Mouse (Mus musculus) midbrain, embryonic 12.5 days (tissue): ENCODE data around the gene Lmntd1. TPM values are rescaled to one million over a fixed set of nuclear protein-coding genes. Genes with fewer than 3 reads are reported as not detected.

ENCODE experiments used
- ATAC-seq: fragments of 200-750 bp; cut with Nextera tagmentation; 2 replicates; pipeline ENCODE4 v1.8.0; 2017; ENCODE audit warnings: low read depth, moderate TSS enrichment, moderate library complexity; ENCODE audit not compliant: low FRiP score
- H3K27ac ChIP-seq: fragments of 300-500 bp; sonication (generic); replicated peaks from 2 replicates; pipeline ENCODE4 v1.5.1; 2016; ENCODE audit warnings: mild to moderate bottlenecking
- H3K27me3 ChIP-seq: fragments of 300-500 bp; sonication (generic); 2 replicates; pipeline ENCODE4 v1.6.1; 2016; ENCODE audit warnings: mild to moderate bottlenecking
- H3K36me3 ChIP-seq: fragments of 300-500 bp; sonication (generic); 2 replicates; pipeline ENCODE4 v1.6.1; 2016
- H3K4me1 ChIP-seq: fragments of 300-500 bp; sonication (generic); 2 replicates; pipeline ENCODE4 v1.6.1; 2016
- H3K4me2 ChIP-seq: fragments of 300-500 bp; sonication (generic); replicated peaks from 2 replicates; pipeline ENCODE4 v1.6.1; 2016; ENCODE audit warnings: mild to moderate bottlenecking, moderate library complexity
- H3K4me3 ChIP-seq: fragments of 300-500 bp; sonication (generic); 2 replicates; pipeline ENCODE4 v1.5.1; 2016; ENCODE audit warnings: mild to moderate bottlenecking
- H3K9ac ChIP-seq: fragments of 300-500 bp; sonication (generic); replicated peaks from 2 replicates; pipeline ENCODE4 v1.6.1; 2016; ENCODE audit warnings: mild to moderate bottlenecking, moderate library complexity
- H3K9me3 ChIP-seq: fragments of 300-500 bp; sonication (generic); 2 replicates; pipeline ENCODE4 v1.6.1; 2016; ENCODE audit warnings: mild to moderate bottlenecking
- WGBS: fragments of 180-500 bp; shearing (Covaris S2); methylation state at CpG from one replicate; pipeline ENCODE4 v1.1.7; 2016; 5-methylcytosine and 5-hydroxymethylcytosine counted together
- polyA plus RNA-seq: library from polyadenylated mRNA; unstranded; fragments of >200 nt; fragmentation: Nextera tagmentation; extraction: Ambion mirVana; gene quantifications from 2 replicates; pipeline ENCODE4 v1.2.1, GENCODE M21; 2016

Lmntd1 gene
- polyA plus RNA-seq, 1 experiment from 2014 or later: 0.46 TPM

DNA sequence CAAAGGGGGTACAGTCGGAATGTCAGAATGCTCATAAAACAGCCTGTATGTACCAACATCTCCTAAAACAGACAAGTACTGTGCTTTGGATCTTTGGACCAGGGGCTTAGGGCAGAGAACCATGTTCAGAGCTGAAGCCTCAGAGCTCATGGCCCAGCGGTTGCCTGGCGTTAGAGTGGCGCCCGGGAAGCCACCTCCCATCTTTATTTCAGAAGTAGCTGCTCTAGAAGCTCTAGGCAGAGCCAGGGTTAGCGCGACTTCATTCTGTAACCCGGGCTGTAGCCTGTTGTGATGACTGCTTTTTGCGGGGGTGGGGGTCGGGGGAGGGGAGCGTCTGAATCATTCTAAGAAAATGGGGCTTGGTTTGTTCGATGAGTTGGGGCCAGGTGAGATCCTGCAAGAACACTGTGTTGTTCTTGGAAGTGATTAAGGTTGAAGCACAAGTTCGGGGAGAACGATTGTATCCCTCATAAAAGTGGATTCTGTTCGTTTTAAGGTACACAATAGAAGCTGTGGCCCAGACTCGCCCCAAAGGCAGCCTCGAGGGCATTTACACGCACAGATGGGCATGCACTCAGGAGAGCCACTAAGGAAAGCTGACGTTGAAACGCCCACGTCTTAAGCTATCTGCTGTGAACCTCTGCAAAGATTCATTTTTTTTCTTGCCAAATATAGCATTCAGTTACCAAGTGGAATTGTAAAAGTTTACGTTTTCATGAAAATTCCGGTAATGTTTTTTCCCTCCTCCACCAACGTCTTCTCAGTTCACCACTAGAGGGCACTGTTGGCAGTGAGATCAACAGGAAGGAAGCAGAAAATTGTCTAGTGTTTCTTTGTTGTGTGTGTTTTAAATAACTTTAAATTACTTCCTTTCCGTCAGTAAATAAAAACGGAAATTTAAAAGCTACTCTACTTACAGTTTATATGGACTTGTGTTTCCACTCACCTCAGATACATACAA lies 254.4 kb downstream of the Lmntd1 start:
- no peak for ATAC-seq
- Histone ChIP-seq H3K4me2 (no peak overlapping the region), H3K4me1 (peaks cover 3% of the 10 kb centered on the region; the same call in 1 of the 2 replicates), H3K36me3 (no peaks in the 10 kb centered on the region), H3K4me3 (no peak overlapping the region), H3K27me3 (no peaks in the 10 kb centered on the region), H3K9ac (no peak overlapping the region), H3K9me3 (no peaks in the 10 kb centered on the region), H3K27ac (no peak overlapping the region)
- WGBS: 48% methylated on average over 26 of the region's 26 CpGs

DNA sequence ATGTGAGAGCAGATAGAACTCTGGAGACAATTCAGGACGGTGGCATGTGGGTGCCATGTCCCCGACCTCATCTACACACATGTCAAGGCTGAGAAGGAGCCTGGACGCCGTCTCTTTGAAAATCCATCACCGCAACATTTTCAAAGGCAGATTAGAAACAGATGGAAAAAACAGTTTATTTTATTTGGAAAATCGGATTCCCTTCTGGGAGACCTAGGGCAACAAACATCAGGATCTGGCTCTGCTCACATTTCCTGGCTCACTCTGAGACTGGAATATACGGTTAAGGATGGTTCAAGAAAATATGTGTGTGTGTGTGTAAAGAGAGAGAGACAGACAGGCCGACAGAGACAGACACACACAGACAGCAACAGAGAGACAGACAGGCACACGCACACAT lies 256.1 kb downstream of the Lmntd1 start:
- Histone ChIP-seq H3K4me2 (no peak overlapping the region), H3K36me3 (no peaks in the 10 kb centered on the region), H3K27ac (no peak overlapping the region), H3K27me3 (no peaks in the 10 kb centered on the region), H3K4me1 (peaks cover 3% of the 10 kb centered on the region; the same call in 1 of the 2 replicates), H3K9me3 (no peaks in the 10 kb centered on the region), H3K4me3 (no peak overlapping the region), H3K9ac (peak overlapping the region; percentile 38; the same call in 1 of the 2 replicates)
- WGBS: 77% methylated on average over 9 of the region's 9 CpGs
- ATAC-seq: no peak

GRCm38 (mm10) chr6:145353806-145354205 lies 260.3 kb downstream of the Lmntd1 start:
- no peak overlapping the region for H3K9ac ChIP-seq
- no peaks in the 10 kb centered on the region for H3K36me3 ChIP-seq
- 0 out of 2 replicates have a peak, but pooled peaks cover 4% of the 10 kb centered on the region for H3K4me1 ChIP-seq
- no peak overlapping the region for H3K27ac ChIP-seq
- H3K9me3 ChIP-seq: no peaks in the 10 kb centered on the region
- no peak overlapping the region for H3K4me3 ChIP-seq
- WGBS: over 99% methylated on average over 5 of the region's 5 CpGs
- H3K4me2 ChIP-seq: no peak overlapping the region
- H3K27me3 ChIP-seq: no peaks in the 10 kb centered on the region
- ATAC-seq: no peak

DNA sequence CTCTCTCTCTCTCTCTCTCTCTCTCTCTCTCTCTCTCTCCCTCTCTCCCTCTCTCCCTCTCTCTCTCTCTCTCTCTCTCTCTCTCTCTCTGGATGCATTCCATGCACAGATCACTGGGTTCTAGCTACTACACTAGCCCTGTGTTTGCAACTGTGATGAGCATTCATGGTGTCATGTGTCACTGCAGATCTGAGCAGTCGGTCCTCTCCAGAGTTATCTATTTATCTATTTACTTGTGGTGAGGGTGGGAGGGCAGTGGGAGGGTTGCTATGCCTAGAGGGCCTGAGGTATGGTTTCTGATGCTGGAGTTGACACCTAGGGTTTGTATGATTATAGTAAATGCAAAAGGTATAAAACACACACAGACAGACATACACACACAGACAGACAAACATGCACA lies 261.4 kb downstream of the Lmntd1 start:
- WGBS: 26% methylated on average over 1 of the region's 1 CpGs
- no peak overlapping the region for H3K27ac ChIP-seq
- no peak for ATAC-seq

DNA sequence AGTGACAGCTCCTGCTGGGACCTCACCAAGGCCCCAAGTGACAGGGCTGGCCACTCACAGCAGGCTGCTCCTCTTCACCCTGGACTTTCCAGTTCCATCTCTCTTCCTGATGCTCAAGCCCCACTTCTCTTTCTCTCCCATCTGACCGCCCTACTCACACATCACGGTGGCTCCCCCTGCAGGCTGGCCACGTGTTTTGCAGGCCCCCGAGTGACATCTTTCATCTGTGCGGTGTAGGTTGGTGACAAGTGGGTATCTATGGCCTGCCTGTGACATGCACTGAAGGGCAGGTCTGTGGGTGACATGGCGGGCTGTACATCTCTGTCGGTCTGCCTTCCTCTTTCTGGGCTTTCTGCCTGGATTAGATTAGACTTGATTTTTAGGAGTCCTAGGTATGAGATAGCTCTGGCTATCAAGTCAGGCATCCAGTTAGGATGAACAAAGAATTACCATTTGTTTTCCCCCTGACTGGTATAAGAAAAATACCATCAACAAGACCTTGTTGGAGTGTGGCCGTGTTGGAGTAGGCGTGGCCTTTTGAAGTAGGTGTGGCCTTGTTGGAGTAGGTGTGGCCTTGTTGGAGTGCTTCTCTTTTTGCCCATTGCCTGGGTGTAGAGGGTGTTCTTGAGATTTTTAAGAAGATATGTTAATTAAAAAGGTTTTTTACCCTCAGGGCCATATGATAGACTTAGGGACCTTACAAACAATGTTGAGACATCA lies 265.8 kb downstream of the Lmntd1 start:
- no peak overlapping the region for H3K4me3 ChIP-seq
- no peak for ATAC-seq
- WGBS: 64% methylated on average over 9 of the region's 9 CpGs

More for the DNA sequence above, 261.4 kb downstream of the Lmntd1 start:
- no peaks in the 10 kb centered on the region for H3K36me3 ChIP-seq
- no peaks in the 10 kb centered on the region for H3K27me3 ChIP-seq
- H3K9me3 ChIP-seq: no peaks in the 10 kb centered on the region
- H3K9ac ChIP-seq: no peak overlapping the region; the same call in 1 of the 2 replicates
- H3K4me2 ChIP-seq: no peak overlapping the region
- H3K4me3 ChIP-seq: no peak overlapping the region
- H3K4me1 ChIP-seq: 0 out of 2 replicates have a peak, but pooled peaks cover 4% of the 10 kb centered on the region

GRCm38 (mm10) chr6:145347641-145348040 lies 266.5 kb downstream of the Lmntd1 start:
- Histone ChIP-seq H3K9me3 (no peaks in the 10 kb centered on the region), H3K9ac (no peak overlapping the region), H3K4me1 (0 out of 2 replicates have a peak, but pooled peaks cover 4% of the 10 kb centered on the region), H3K27me3 (no peaks in the 10 kb centered on the region), H3K4me2 (no peak overlapping the region), H3K36me3 (no peaks in the 10 kb centered on the region), H3K4me3 (no peak overlapping the region), H3K27ac (no peak overlapping the region)
- 67% methylated on average over 6 of the region's 6 CpGs for WGBS
- no peak for ATAC-seq

More for the DNA sequence above, 265.8 kb downstream of the Lmntd1 start:
- no peaks in the 10 kb centered on the region for H3K9me3 ChIP-seq
- no peak overlapping the region for H3K4me2 ChIP-seq
- H3K9ac ChIP-seq: no peak overlapping the region
- H3K4me1 ChIP-seq: 0 out of 2 replicates have a peak, but pooled peaks cover 4% of the 10 kb centered on the region
- H3K27me3 ChIP-seq: no peaks in the 10 kb centered on the region
- H3K27ac ChIP-seq: no peak overlapping the region
- no peaks in the 10 kb centered on the region for H3K36me3 ChIP-seq

- Histone ChIP-seq H3K36me3 (no peaks in the 10 kb centered on the region), H3K9me3 (no peaks in the 10 kb centered on the region), H3K4me2 (no peak overlapping the region), H3K4me1 (0 out of 2 replicates have a peak, but pooled peaks cover 4% of the 10 kb centered on the region), H3K27ac (no peak overlapping the region), H3K27me3 (no peaks in the 10 kb centered on the region), H3K9ac (no peak overlapping the region), H3K4me3 (no peak overlapping the region)
- no peak for ATAC-seq
- whole genome bisulfite sequencing: 79% methylated on average over 11 of the region's 11 CpGs
Observed at GRCm38 (mm10) chr6:145346789-145347557, 267.1 kb downstream of the Lmntd1 start.

DNA sequence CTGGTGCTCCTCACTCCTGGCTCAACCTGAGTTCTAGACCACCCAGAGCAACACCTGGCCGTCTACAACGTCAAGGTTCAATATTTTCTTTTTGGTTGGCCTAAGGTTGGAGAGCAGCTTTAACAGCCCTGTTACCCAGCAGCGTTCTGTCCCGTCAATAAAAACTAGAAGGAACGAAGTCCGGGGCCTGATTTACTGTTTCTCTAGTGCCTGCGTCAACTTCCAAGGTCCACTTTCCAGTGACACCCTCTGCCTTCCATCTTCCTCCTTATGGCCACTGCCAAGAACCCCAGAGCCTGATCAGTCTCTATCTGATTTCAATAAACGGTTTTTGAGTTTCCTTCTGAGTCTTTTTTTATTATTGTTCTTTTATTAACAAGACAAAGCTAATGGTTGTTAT lies 267.8 kb downstream of the Lmntd1 start:
- H3K4me3 ChIP-seq: no peak overlapping the region
- H3K36me3 ChIP-seq: no peaks in the 10 kb centered on the region
- H3K4me1 ChIP-seq: 0 out of 2 replicates have a peak, but pooled peaks cover 4% of the 10 kb centered on the region
- no peaks in the 10 kb centered on the region for H3K9me3 ChIP-seq
- no peak for ATAC-seq
- 87% methylated on average over 8 of the region's 8 CpGs for WGBS
- no peak overlapping the region for H3K27ac ChIP-seq
- no peaks in the 10 kb centered on the region for H3K27me3 ChIP-seq
- no peak overlapping the region for H3K9ac ChIP-seq
- no peak overlapping the region for H3K4me2 ChIP-seq

GRCm38 (mm10) chr6:145344719-145345118 lies 269.4 kb downstream of the Lmntd1 start:
- no peak overlapping the region for H3K27ac ChIP-seq
- no peaks in the 10 kb centered on the region for H3K36me3 ChIP-seq
- H3K4me1 ChIP-seq: peaks cover 4% of the 10 kb centered on the region; the same call in 1 of the 2 replicates
- no peak overlapping the region for H3K4me2 ChIP-seq
- H3K9me3 ChIP-seq: no peaks in the 10 kb centered on the region
- no peak for ATAC-seq
- H3K27me3 ChIP-seq: 0 out of 2 replicates have a peak, but pooled peaks cover under 1% of the 10 kb centered on the region
- no peak overlapping the region for H3K9ac ChIP-seq
- H3K4me3 ChIP-seq: no peak overlapping the region
- WGBS: 75% methylated on average over 2 of the region's 2 CpGs

GRCm38 (mm10) chr6:145343457-145343856 lies 270.7 kb downstream of the Lmntd1 start:
- no peaks in the 10 kb centered on the region for H3K9me3 ChIP-seq
- no peak overlapping the region for H3K9ac ChIP-seq
- H3K36me3 ChIP-seq: no peaks in the 10 kb centered on the region
- no peak overlapping the region for H3K4me2 ChIP-seq
- H3K4me3 ChIP-seq: no peak overlapping the region
- ATAC-seq: no peak
- 60% methylated on average over 1 of the region's 1 CpGs for WGBS
- peaks cover 11% of the 10 kb centered on the region for H3K4me1 ChIP-seq
- no peak overlapping the region for H3K27ac ChIP-seq
- peaks cover 13% of the 10 kb centered on the region for H3K27me3 ChIP-seq

DNA sequence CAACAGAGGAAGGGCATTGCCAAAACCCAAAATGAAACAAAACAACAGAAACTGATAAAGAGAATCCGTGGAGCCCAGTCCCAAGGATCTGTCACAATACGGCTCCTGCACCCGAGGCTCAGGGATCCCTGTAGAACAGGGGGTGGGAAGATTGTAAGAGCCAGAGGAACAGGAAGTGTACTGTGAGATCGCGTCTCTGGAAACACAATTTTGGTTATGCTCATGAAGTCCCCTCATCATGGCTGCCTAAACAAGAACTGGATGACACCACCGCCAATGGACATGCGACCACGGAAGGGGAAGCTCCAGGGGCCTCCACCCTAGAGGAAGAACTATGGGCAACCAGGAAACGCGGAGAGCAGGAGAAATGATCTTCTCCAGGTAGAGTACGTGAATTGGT lies 271.3 kb downstream of the Lmntd1 start:
- no peaks in the 10 kb centered on the region for H3K36me3 ChIP-seq
- H3K4me1 ChIP-seq: peaks cover 11% of the 10 kb centered on the region
- no peak overlapping the region for H3K9ac ChIP-seq
- no peak overlapping the region for H3K4me3 ChIP-seq
- WGBS: 85% methylated on average over 11 of the region's 11 CpGs
- ATAC-seq: no peak
- H3K27me3 ChIP-seq: peaks cover 19% of the 10 kb centered on the region
- H3K9me3 ChIP-seq: no peaks in the 10 kb centered on the region
- H3K27ac ChIP-seq: no peak overlapping the region
- H3K4me2 ChIP-seq: no peak overlapping the region
